Mouse (Mus musculus) c-Kit-negative CD71-positive TER-119-positive erythroid progenitor cells, embryonic 14.5 days (primary cell): ENCODE data around the gene Erbb4.

Source experiments
- DNase-seq: peaks from one replicate; pipeline ENCODE4 v3.0.0-alpha.2; 2013; ENCODE audit warnings: low read depth, low spot score

The Erbb4 gene

GRCm38 (mm10) chr1:69027816-69028215 is 80.0 kb downstream of the Erbb4 start:
- no peak for DNase-seq

GRCm38 (mm10) chr1:69024858-69025257 is 83.0 kb downstream of the Erbb4 start:
- DNase-seq = no peak

- DNase-seq = no peak
These were observed 84.5 kb downstream of the Erbb4 start for GRCm38 (mm10) chr1:69023157-69023925.

GRCm38 (mm10) chr1:69009800-69010505 is 97.9 kb downstream of the Erbb4 start:
- no peak for DNase-seq

GRCm38 (mm10) chr1:69001371-69001770 is 106.5 kb downstream of the Erbb4 start:
- DNase-seq = no peak

- DNase-seq = no peak
These were observed 128.6 kb downstream of the Erbb4 start for GRCm38 (mm10) chr1:68979251-68979650.

GRCm38 (mm10) chr1:68978571-68978970 is 129.3 kb downstream of the Erbb4 start:
- DNase-seq = no peak

GRCm38 (mm10) chr1:68973355-68974127 is 134.3 kb downstream of the Erbb4 start:
- no peak for DNase-seq

- DNase-seq = no peak
These were observed 143.7 kb downstream of the Erbb4 start for GRCm38 (mm10) chr1:68964127-68964526.

GRCm38 (mm10) chr1:68961365-68962116 is 146.3 kb downstream of the Erbb4 start:
- no peak for DNase-seq

GRCm38 (mm10) chr1:68956766-68957533 is 150.9 kb downstream of the Erbb4 start:
- no peak for DNase-seq

- no peak for DNase-seq
These were observed 152.4 kb downstream of the Erbb4 start for GRCm38 (mm10) chr1:68955482-68955881.

GRCm38 (mm10) chr1:68943141-68943540 is 164.7 kb downstream of the Erbb4 start:
- no peak for DNase-seq

- DNase-seq = no peak
These were observed 173.1 kb downstream of the Erbb4 start for GRCm38 (mm10) chr1:68934804-68935203.

- no peak for DNase-seq
These were observed 174.4 kb downstream of the Erbb4 start for GRCm38 (mm10) chr1:68933330-68934065.

- DNase-seq = no peak
These were observed 190.0 kb downstream of the Erbb4 start for GRCm38 (mm10) chr1:68917828-68918227.

- DNase-seq = no peak
These were observed 215.8 kb downstream of the Erbb4 start for GRCm38 (mm10) chr1:68892041-68892440.

GRCm38 (mm10) chr1:68886823-68887222 is 221.0 kb downstream of the Erbb4 start:
- no peak for DNase-seq

GRCm38 (mm10) chr1:68874954-68875353 is 232.9 kb downstream of the Erbb4 start:
- no peak for DNase-seq

GRCm38 (mm10) chr1:68873635-68874020 is 234.2 kb downstream of the Erbb4 start:
- DNase-seq = no peak
